Mouse (Mus musculus) liver, embryonic 14 days (tissue): ENCODE results near the gene Zfp931. TPM values are rescaled to one million over a fixed set of nuclear protein-coding genes. Genes with fewer than 3 reads are reported as not detected.

Source experiments
- polyA plus RNA-seq: library from polyadenylated mRNA; depleted of rRNA; stranded (reverse); fragments of >200 nt; gene quantifications from 2 replicates; pipeline ENCODE4 v1.2.3, GENCODE M21; 2012; rRNA removed

The Zfp931 gene
- polyA plus RNA-seq: 2.3 and 2.4 TPM in 2 replicates

DNA sequence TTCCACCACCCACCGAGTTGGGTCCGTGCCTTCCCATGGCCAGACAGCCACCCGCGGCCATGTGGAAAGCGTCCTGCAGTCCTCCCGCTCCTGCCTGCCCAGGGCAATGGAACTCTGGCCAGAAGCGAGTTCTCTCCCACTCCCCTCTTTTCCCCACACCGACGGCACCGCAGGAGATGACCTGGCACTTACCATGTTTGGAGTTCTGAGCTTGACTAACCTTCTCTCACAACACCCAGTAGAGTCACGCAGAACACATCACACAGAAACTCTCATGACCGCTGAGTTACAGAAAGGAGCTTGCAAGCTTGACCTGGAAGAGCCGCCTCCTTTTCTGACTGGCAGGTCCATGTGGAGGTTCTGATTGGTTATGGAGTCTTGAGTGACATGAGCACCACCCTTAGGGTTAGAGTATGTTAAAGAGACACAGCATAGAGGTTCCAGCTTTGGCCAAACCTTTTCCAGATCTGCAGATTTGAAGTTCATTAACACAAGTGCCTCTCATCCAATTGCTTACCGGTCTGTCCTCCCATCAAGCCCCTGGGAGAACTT is at the start of gene Zfp931:
TSS of gene Zfp931 (minus strand) at position 311 of the 552 bp plus-strand sequence.

DNA sequence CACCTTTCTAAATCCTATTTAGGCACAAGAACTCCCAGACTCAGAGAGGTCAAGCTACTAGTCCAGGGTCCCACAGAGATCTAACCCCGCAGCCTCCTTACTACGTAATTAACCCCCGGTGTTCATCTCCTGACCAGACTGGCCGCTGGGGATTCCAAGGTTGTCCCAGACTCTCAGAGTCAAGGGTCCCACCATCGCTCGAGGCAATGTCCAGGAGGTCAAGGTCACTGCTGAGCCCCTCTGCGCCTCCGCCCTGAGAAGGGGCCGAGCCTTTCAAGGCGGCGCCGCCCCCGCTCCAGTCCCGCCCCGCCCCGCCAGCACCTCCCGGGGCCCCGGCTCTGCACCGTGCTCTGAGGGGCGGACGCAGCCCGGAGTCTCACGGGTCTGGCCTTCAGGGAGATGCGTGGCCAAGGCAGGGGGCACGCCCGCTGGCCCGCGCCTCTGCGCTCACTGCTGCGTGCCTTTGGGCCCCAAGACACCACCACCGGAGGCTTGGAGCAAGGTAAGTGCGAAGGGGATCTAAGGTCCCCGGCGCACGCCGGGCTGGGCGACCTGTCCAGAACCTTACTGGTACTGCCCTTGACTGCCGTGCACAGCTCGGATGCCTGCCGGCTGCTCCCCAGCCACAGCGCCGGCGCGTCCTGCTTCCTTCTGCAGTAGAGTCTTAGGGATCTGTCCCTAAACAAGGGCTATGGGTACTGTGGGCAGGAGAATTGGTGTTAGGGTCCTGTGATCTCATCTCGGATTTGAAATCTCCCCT is 40.7 kb upstream of the Zfp931 start, which contains the start of gene Phactr3:
TSS of gene Phactr3 (plus strand) at position 175 of the 760 bp plus-strand sequence.

DNA sequence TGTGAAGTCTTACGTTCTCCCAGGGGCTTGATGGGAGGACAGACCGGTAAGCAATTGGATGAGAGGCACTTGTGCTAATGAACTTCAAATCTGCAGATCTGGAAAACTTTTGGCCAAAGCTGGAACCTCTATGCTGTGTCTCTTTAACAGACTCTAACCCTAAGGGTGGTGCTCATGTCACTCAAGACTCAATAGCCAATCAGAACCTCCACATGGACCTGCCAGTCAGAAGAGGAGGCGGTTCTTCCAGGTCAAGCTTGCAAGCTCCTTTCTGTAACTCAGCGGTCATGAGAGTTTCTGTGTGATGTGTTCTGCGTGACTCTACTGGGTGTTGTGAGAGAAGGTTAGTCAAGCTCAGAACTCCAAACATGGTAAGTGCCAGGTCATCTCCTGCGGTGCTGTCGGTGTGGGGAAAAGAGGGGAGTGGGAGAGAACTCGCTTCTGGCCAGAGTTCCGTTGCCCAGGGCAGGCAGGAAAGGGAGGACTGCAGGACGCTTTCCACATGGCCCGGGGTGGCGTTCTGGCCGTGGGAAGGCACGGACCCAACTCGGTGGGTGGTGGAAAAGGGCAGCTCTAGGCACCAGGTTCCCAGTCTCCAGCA is 55.2 kb downstream of the Zfp931 start, which contains the start of gene Zfp971:
TSS of gene Zfp971 (plus strand) at position 274 of the 601 bp plus-strand sequence.

Other genes starting within 250 kb of the Zfp931 start
- 7.4 and 7.9 TPM in 2 replicates for gene Gm14325, start 238.1 kb downstream of the Zfp931 start, polyA plus RNA-seq
- 1.0 and 1.2 TPM in 2 replicates for gene Gm14327, start 181.4 kb downstream of the Zfp931 start, polyA plus RNA-seq
- 0.37 and 0.55 TPM in 2 replicates for gene Zfp972, start 152.9 kb downstream of the Zfp931 start, polyA plus RNA-seq
- gene Gm14326, start 121.2 kb downstream of the Zfp931 start, polyA plus RNA-seq: 2.1 and 2.5 TPM in 2 replicates
- gene Zfp971, start 55.2 kb downstream of the Zfp931 start, polyA plus RNA-seq: 1.9 and 2.6 TPM in 2 replicates
- 0.06 TPM in 1 of 2 replicates, not detected in the other for gene Phactr3, start 40.5 kb upstream of the Zfp931 start, polyA plus RNA-seq